Mouse (Mus musculus) liver, adult 2 months (tissue): Measurements from ENCODE around the gene Gm20431. TPM values are rescaled to one million over a fixed set of nuclear protein-coding genes. Genes with fewer than 3 reads are reported as not detected.

Source experiments
- DNase-seq: peaks from one replicate; pipeline ENCODE4 v3.0.0-alpha.2; 2011; ENCODE audit warnings: low read depth, low spot score; ENCODE audit errors: extremely low read depth
- H3K27ac ChIP-seq: fragments of 200-500 bp; replicated peaks from 2 replicates; pipeline ENCODE4 v1.5.1; 2012; ENCODE audit warnings: low read depth, mild to moderate bottlenecking, control low read depth, inconsistent platforms, low read length; ENCODE audit not compliant: insufficient read depth
- H3K27me3 ChIP-seq: fragments of 200-500 bp; 2 replicates; pipeline ENCODE4 v1.6.1; 2012; ENCODE audit warnings: mild to moderate bottlenecking, moderate library complexity, low read length, inconsistent platforms; ENCODE audit not compliant: control insufficient read depth, insufficient read depth
- H3K36me3 ChIP-seq: fragments of 200-500 bp; 2 replicates; pipeline ENCODE4 v1.6.1; 2012; ENCODE audit warnings: low read length, inconsistent platforms; ENCODE audit not compliant: control insufficient read depth, insufficient read depth
- H3K4me1 ChIP-seq: fragments of 200-500 bp; 2 replicates; pipeline ENCODE4 v1.6.1; 2011; ENCODE audit warnings: low read length; ENCODE audit not compliant: control insufficient read depth, insufficient read depth
- H3K4me3 ChIP-seq: fragments of 200-500 bp; 2 replicates; pipeline ENCODE4 v1.5.1; 2011; ENCODE audit warnings: low read depth, mild to moderate bottlenecking, control low read depth, low read length, moderate library complexity; ENCODE audit not compliant: insufficient read depth
- H3K79me2 ChIP-seq: fragments of 200-500 bp; 2 replicates; pipeline ENCODE4 v1.6.1; 2012; ENCODE audit warnings: inconsistent platforms, mild to moderate bottlenecking, low read length, moderate library complexity; ENCODE audit not compliant: control insufficient read depth, insufficient read depth
- H3K9ac ChIP-seq: fragments of 200-500 bp; 2 replicates; pipeline ENCODE4 v1.6.1; 2012; ENCODE audit warnings: low read depth, mild to moderate bottlenecking, control low read depth, inconsistent platforms, low read length
- CTCF ChIP-seq: fragments of 200-500 bp; IDR thresholded peaks from 2 replicates; pipeline ENCODE4 v1.5.1; 2011; ENCODE audit warnings: low read depth, low read length, control low read depth
- POLR2A ChIP-seq: fragments of 200-500 bp; IDR thresholded peaks from 2 replicates; pipeline ENCODE4 v1.6.1; 2011; ENCODE audit warnings: low read length, control low read depth; ENCODE audit not compliant: insufficient read depth; ENCODE audit errors: extremely low read depth
- WGBS: fragments of 180-500 bp; shearing (Covaris S2); methylation state at CpG from one replicate; pipeline ENCODE4 v1.1.7; 2018; 5-methylcytosine and 5-hydroxymethylcytosine counted together
- polyA plus RNA-seq: library from polyadenylated mRNA; depleted of rRNA; stranded (reverse); fragments of >200 nt; gene quantifications from 2 replicates; pipeline ENCODE4 v1.2.3, GENCODE M21; 2012
- total RNA-seq: library from RNA; depleted of rRNA; stranded (reverse); fragments of >200 nt; gene quantifications from 2 replicates; pipeline ENCODE4 v1.2.3, GENCODE M21; 2014

Gene Gm20431
- total and polyA plus RNA-seq, 2 experiments = 10.8 TPM; not detected in 1

- no peaks in the 10 kb centered on the region for H3K36me3 ChIP-seq
- WGBS = 73% methylated on average over 5 of the region's 5 CpGs
- no peak overlapping the region for H3K4me3 ChIP-seq
- DNase-seq = no peak
- H3K9ac ChIP-seq = no peak overlapping the region
- H3K27me3 ChIP-seq = no peaks in the 10 kb centered on the region
- H3K27ac ChIP-seq = no peak overlapping the region
- no peaks in the 10 kb centered on the region for H3K79me2 ChIP-seq
- TF ChIP-seq CTCF = no peak
- no peak for TF ChIP-seq POLR2A
- H3K4me1 ChIP-seq = no peaks in the 10 kb centered on the region
Observed at GRCm38 (mm10) chr2:167578521-167578920, 82.8 kb downstream of the Gm20431 start.

GRCm38 (mm10) chr2:167577186-167577785 lies 84.0 kb downstream of the Gm20431 start:
- 73% methylated on average over 9 of the region's 9 CpGs for WGBS
- DNase-seq = no peak
- no peaks in the 10 kb centered on the region for H3K36me3 ChIP-seq

DNA sequence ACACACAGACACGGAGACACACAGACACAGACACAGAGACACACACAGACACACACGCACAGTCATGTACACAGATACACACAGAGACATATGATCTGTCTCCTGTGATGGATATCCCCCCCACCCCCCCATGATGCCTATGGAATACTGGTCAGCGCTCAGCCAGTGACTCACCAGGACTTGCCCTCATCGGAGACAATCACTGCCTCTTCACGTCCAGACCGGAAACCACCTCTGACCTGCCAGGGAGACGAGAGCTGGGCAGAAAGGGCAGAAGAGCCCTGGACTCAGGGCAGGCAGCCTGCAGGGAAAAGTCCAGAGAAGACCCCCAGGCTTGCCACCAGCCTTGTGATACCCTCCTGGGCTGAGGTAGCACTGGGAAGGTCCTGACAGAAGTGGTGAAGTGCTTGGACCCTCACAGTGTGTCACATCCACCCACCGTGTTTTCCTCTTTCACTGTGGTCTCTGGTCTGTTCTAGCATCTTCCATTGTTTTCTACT lies 85.1 kb downstream of the Gm20431 start:
- Histone ChIP-seq H3K79me2 (no peaks in the 10 kb centered on the region), H3K9ac (no peak overlapping the region)
- no peak for DNase-seq

More at GRCm38 (mm10) chr2:167577186-167577785, 84.0 kb downstream of the Gm20431 start:
- Histone ChIP-seq H3K79me2 (no peaks in the 10 kb centered on the region), H3K4me1 (peaks cover 3% of the 10 kb centered on the region; the same call in 1 of the 2 replicates), H3K27ac (no peak overlapping the region), H3K9ac (no peak overlapping the region), H3K27me3 (no peaks in the 10 kb centered on the region), H3K4me3 (no peak overlapping the region)
- TF ChIP-seq CTCF (no peak), POLR2A (no peak)

GRCm38 (mm10) chr2:167575581-167575980 lies 85.7 kb downstream of the Gm20431 start:
- no peak for DNase-seq
- Histone ChIP-seq H3K4me3 (no peak overlapping the region), H3K79me2 (no peaks in the 10 kb centered on the region), H3K9ac (no peak overlapping the region), H3K27me3 (no peaks in the 10 kb centered on the region), H3K27ac (no peak overlapping the region), H3K36me3 (no peaks in the 10 kb centered on the region), H3K4me1 (peaks cover 15% of the 10 kb centered on the region)
- 78% methylated on average over 7 of the region's 7 CpGs for WGBS
- TF ChIP-seq POLR2A (no peak), CTCF (no peak)

More for the DNA sequence above, 85.1 kb downstream of the Gm20431 start:
- Histone ChIP-seq H3K27ac (no peak overlapping the region), H3K4me1 (peaks cover 10% of the 10 kb centered on the region), H3K27me3 (no peaks in the 10 kb centered on the region), H3K36me3 (no peaks in the 10 kb centered on the region), H3K4me3 (no peak overlapping the region)
- TF ChIP-seq CTCF (no peak), POLR2A (no peak)
- 86% methylated on average over 8 of the region's 8 CpGs for WGBS

DNA sequence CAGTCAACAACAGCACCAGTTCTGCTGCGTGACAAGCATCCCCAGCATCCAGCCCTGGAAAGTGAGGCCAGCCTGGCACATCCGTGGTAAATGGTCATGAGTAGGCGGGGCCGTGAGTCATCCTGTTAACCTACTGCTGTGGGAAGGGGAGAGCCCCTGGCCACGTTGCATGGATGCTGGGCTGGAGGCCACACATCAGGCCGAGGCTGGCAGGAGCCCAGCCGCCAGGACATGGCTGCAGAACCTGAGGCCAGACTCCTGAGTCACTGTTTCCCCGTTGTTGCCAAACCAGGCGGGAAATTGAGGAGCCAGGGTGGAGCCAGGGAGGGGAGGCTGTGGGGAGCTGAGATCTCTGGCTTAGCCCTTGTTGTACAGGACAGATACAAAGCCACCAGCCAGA lies 86.5 kb downstream of the Gm20431 start:
- WGBS = 48% methylated on average over 9 of the region's 9 CpGs
- no peak overlapping the region for H3K27ac ChIP-seq
- no peak overlapping the region for H3K9ac ChIP-seq
- H3K27me3 ChIP-seq = no peaks in the 10 kb centered on the region
- H3K4me1 ChIP-seq = peaks cover 20% of the 10 kb centered on the region
- no peak for TF ChIP-seq POLR2A
- no peak for TF ChIP-seq CTCF
- H3K79me2 ChIP-seq = no peaks in the 10 kb centered on the region
- DNase-seq = no peak
- no peak overlapping the region for H3K4me3 ChIP-seq
- no peaks in the 10 kb centered on the region for H3K36me3 ChIP-seq
